Mouse (Mus musculus) hindbrain, embryonic 11.5 days (tissue): ENCODE results near the gene Nr1h2. TPM values are rescaled to one million over a fixed set of nuclear protein-coding genes. Genes with fewer than 3 reads are reported as not detected.

Experiments used
- ATAC-seq: fragments of 200-750 bp; cut with Nextera tagmentation; 2 replicates; pipeline ENCODE4 v1.8.0; 2017; ENCODE audit warnings: mild to moderate bottlenecking, moderate TSS enrichment, moderate library complexity; ENCODE audit not compliant: low FRiP score
- DNase-seq: peaks from one replicate; pipeline ENCODE4 v3.0.0-alpha.2; 2015; ENCODE audit warnings: low spot score
- H3K27ac ChIP-seq: fragments of 300-500 bp; sonication (generic); 2 replicates; pipeline ENCODE4 v1.5.1; 2014; ENCODE audit warnings: mild to moderate bottlenecking, low read depth, low read length
- H3K27me3 ChIP-seq: fragments of 300-500 bp; sonication (generic); 2 replicates; pipeline ENCODE4 v1.6.1; 2014; ENCODE audit warnings: mild to moderate bottlenecking, low read length, moderate library complexity, mixed read lengths; ENCODE audit not compliant: control insufficient read depth, insufficient read depth
- H3K36me3 ChIP-seq: fragments of 300-500 bp; sonication (generic); 2 replicates; pipeline ENCODE4 v1.6.1; 2014; ENCODE audit warnings: mild to moderate bottlenecking, low read length, moderate library complexity, mixed read lengths; ENCODE audit not compliant: control insufficient read depth, insufficient read depth
- H3K4me1 ChIP-seq: fragments of 300-500 bp; sonication (generic); replicated peaks from 2 replicates; pipeline ENCODE4 v1.6.1; 2014; ENCODE audit warnings: low read length, mixed read lengths; ENCODE audit not compliant: control insufficient read depth, insufficient read depth
- H3K4me2 ChIP-seq: fragments of 300-500 bp; sonication (generic); replicated peaks from 2 replicates; pipeline ENCODE4 v1.6.1; 2014; ENCODE audit warnings: mild to moderate bottlenecking, low read depth, low read length
- H3K4me3 ChIP-seq: fragments of 300-500 bp; sonication (generic); 2 replicates; pipeline ENCODE4 v1.5.1; 2014; ENCODE audit warnings: low read depth, low read length
- H3K9ac ChIP-seq: fragments of 300-500 bp; sonication (generic); 2 replicates; pipeline ENCODE4 v1.6.1; 2014; ENCODE audit warnings: low read depth, low read length
- H3K9me3 ChIP-seq: fragments of 300-500 bp; sonication (generic); 2 replicates; pipeline ENCODE4 v1.6.1; 2016; ENCODE audit warnings: low read length; ENCODE audit not compliant: control insufficient read depth
- WGBS: fragments of 180-500 bp; shearing (Covaris S2); extraction: QIAGEN DNeasy Blood & Tissue Kit; methylation state at CpG from one replicate; pipeline ENCODE4 v1.1.7; 2014; 5-methylcytosine and 5-hydroxymethylcytosine counted together
- polyA plus RNA-seq: library from polyadenylated mRNA; unstranded; fragments of >200 nt; fragmentation: Nextera tagmentation; extraction: Ambion mirVana; gene quantifications from 2 replicates; pipeline ENCODE4 v1.2.1, GENCODE M21; 2014

Gene Nr1h2
- polyA plus RNA-seq, 1 experiment from 2014 or later = 70.8 TPM

DNA sequence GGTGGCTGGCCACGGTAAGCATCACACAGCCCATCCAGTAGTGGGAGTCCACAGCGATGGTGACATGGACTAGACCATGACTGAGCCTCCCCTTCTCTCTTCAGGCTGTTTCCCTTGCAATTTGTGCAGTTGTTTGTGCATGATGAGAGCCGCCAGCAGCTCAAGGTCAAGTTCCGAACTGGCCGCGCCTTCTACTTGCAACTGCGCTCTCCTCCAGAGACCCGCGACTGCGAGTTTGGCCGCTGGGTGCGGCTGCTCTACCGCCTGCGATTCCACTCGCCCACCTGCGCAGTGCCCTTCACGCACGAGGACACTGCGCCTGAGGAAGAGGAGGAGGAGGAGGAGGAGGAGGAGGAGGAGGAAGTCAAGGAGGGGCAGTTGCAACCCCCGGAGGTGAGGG, 53.7 kb downstream of the Nr1h2 start:
- H3K4me3 ChIP-seq = no peak overlapping the region
- H3K27me3 ChIP-seq = no peaks in the 10 kb centered on the region
- H3K36me3 ChIP-seq = no peaks in the 10 kb centered on the region
- DNase-seq (no peak), ATAC-seq (no peak)
- peaks cover 4% of the 10 kb centered on the region; the same call in 1 of the 2 replicates for H3K4me1 ChIP-seq
- H3K4me2 ChIP-seq = no peak overlapping the region
- 59% methylated on average over 19 of the region's 20 CpGs for WGBS
- no peaks in the 10 kb centered on the region for H3K9me3 ChIP-seq
- H3K27ac ChIP-seq = no peak overlapping the region
- no peak overlapping the region for H3K9ac ChIP-seq

Other genes with a start within 250 kb of the Nr1h2 start
- gene Clec11a, start 247.0 kb downstream of the Nr1h2 start, polyA plus RNA-seq = 2.7 TPM in 2 replicates
- gene Shank1, start 243.7 kb downstream of the Nr1h2 start, polyA plus RNA-seq = 5.1 and 6.9 TPM in 2 replicates
- 2.4 and 3.5 TPM in 2 replicates for gene Syt3, start 169.8 kb downstream of the Nr1h2 start, polyA plus RNA-seq
- 1.3 and 1.4 TPM in 2 replicates for gene 1700008O03Rik, start 168.1 kb downstream of the Nr1h2 start, polyA plus RNA-seq
- 9.1 and 11.4 TPM in 2 replicates for gene Lrrc4b, start 124.9 kb downstream of the Nr1h2 start, polyA plus RNA-seq
- gene Aspdh, start 88.6 kb downstream of the Nr1h2 start, polyA plus RNA-seq = 1.2 and 2.1 TPM in 2 replicates
- gene Josd2, start 86.0 kb downstream of the Nr1h2 start, polyA plus RNA-seq = 57.3 and 59.1 TPM in 2 replicates
- gene Emc10, start 57.4 kb downstream of the Nr1h2 start, polyA plus RNA-seq = 90.2 and 97.2 TPM in 2 replicates
- gene Fam71e1, start 57.4 kb downstream of the Nr1h2 start, polyA plus RNA-seq = 13.5 and 20.6 TPM in 2 replicates
- gene Mybpc2, start 29.3 kb downstream of the Nr1h2 start, polyA plus RNA-seq = 0.07 and 0.19 TPM in 2 replicates
- gene Spib, start 21.9 kb downstream of the Nr1h2 start, polyA plus RNA-seq = not detected in 2 replicates
- gene Pold1, start 5.1 kb downstream of the Nr1h2 start, polyA plus RNA-seq = 40.9 and 43.2 TPM in 2 replicates
- gene Napsa, start 18.4 kb upstream of the Nr1h2 start, polyA plus RNA-seq = 0.28 and 0.66 TPM in 2 replicates
- gene Kcnc3, start 36.7 kb upstream of the Nr1h2 start, polyA plus RNA-seq = 1.4 and 2.1 TPM in 2 replicates
- gene Myh14, start 116.9 kb upstream of the Nr1h2 start, polyA plus RNA-seq = 1.9 and 2.3 TPM in 2 replicates
- gene Izumo2, start 154.8 kb upstream of the Nr1h2 start, polyA plus RNA-seq = not detected in 2 replicates
- gene Vrk3, start 194.5 kb upstream of the Nr1h2 start, polyA plus RNA-seq = 32.5 and 36.7 TPM in 2 replicates
- 3.0 and 3.7 TPM in 2 replicates for gene Zfp473, start 197.1 kb upstream of the Nr1h2 start, polyA plus RNA-seq